ENCODE assay signal across 14 mouse cellular contexts in genomic region chr6:144472089-144472900, GRCm38 (mm10).
DNase-seq lines count a peak whose midpoint lies in the region; ATAC-seq and TF ChIP-seq lines count a peak whose summit lies in the region.
"Had no signal": no experiment of that assay in that cellular context is flagged by ENCODE, and none has a peak within 500 bp of the region (broad histone marks: within the 10 kb centered on the region; RNA-seq: fewer than 3 reads in every experiment).

No protein-coding gene starts in this region.

- DNase-seq in forebrain, embryonic 10.5 days (ENCODE audit: extremely low spot score, low spot score) = no peak
- peak; percentile 21 to 29 for DNase-seq in layer of hippocampus, adult 2 months (ENCODE audit: low spot score in 2 of 2)
- DNase-seq in layer of hippocampus, adult 9-10 months (ENCODE audit: low spot score) = no peak
- DNase-seq in brain, embryonic 14.5 days (ENCODE audit: low read depth) = peak; percentile 81
- no peak for DNase-seq in adipocyte (ENCODE audit: low spot score)
- DNase-seq: adrenal gland, postnatal 25 days; cerebellum, adult 11-12 months; heart, postnatal 36 days; kidney, postnatal 10 days; lung, postnatal 36 days had no signal

- no peak overlapping the region for H3K4me3 ChIP-seq in forebrain, embryonic 15.5 days
- no peak overlapping the region for H3K4me3 ChIP-seq in forebrain, embryonic 10.5 days
- no peak overlapping the region for H3K4me3 ChIP-seq in layer of hippocampus, adult 2 months
- peak overlapping the region; percentile 4 for H3K4me3 ChIP-seq in megakaryocyte, embryonic 14.5 days (replicated peaks)
- H3K4me3 ChIP-seq: liver, embryonic 12.5 days had no signal

- no peak for TF ChIP-seq POLR2A in brain, embryonic 14.5 days (IDR thresholded peaks at IDR 0.05; ENCODE audit: borderline replicate concordance, extremely low read depth, insufficient read depth, insufficient read length, poor library complexity, severe bottlenecking)

- peak overlapping the region; percentile 51 for H3K27ac ChIP-seq in forebrain, embryonic 15.5 days (replicated peaks)
- no peak overlapping the region for H3K27ac ChIP-seq in forebrain, embryonic 10.5 days
- H3K27ac ChIP-seq in layer of hippocampus, adult 2 months = no peak overlapping the region
- H3K27ac ChIP-seq: liver, embryonic 12.5 days had no signal

- no peaks in the 10 kb centered on the region for H3K36me3 ChIP-seq in forebrain, embryonic 15.5 days
- H3K36me3 ChIP-seq in forebrain, embryonic 10.5 days (replicated peaks) = no peaks in the 10 kb centered on the region
- H3K36me3 ChIP-seq in megakaryocyte, embryonic 14.5 days (replicated peaks; ENCODE audit: low read length) = no peaks in the 10 kb centered on the region
- H3K36me3 ChIP-seq: liver, embryonic 12.5 days had no signal

- no peak for TF ChIP-seq CTCF in layer of hippocampus, adult 2 months (conservative IDR thresholded peaks at IDR 0.05)
- no peak for TF ChIP-seq CTCF in brain, embryonic 14.5 days (IDR thresholded peaks at IDR 0.05; ENCODE audit: borderline replicate concordance, extremely low read depth, insufficient read depth, insufficient read length)

- H3K9me3 ChIP-seq in forebrain, embryonic 15.5 days = peaks cover 3% of the 10 kb centered on the region; the same call in 1 of the 2 replicates
- H3K9me3 ChIP-seq in forebrain, embryonic 10.5 days = peaks cover 6% of the 10 kb centered on the region
- peaks cover 16% of the 10 kb centered on the region for H3K9me3 ChIP-seq in megakaryocyte, embryonic 14.5 days
- H3K9me3 ChIP-seq: liver, embryonic 12.5 days had no signal

- 64% methylated on average over 14 of the region's 14 CpGs for WGBS in forebrain, embryonic 15.5 days
- WGBS in forebrain, embryonic 10.5 days = 88% methylated on average over 14 of the region's 14 CpGs

- no peaks in the 10 kb centered on the region for H3K27me3 ChIP-seq in forebrain, embryonic 15.5 days
- no peaks in the 10 kb centered on the region for H3K27me3 ChIP-seq in forebrain, embryonic 10.5 days (ENCODE audit: poor library complexity, severe bottlenecking)
- H3K27me3 ChIP-seq in megakaryocyte, embryonic 14.5 days (replicated peaks) = no peaks in the 10 kb centered on the region
- H3K27me3 ChIP-seq: liver, embryonic 12.5 days had no signal

- ATAC-seq in forebrain, embryonic 15.5 days (replicated peaks) = peak; percentile 35
- ATAC-seq in erythroblast, adult 5-6 weeks (replicated peaks; ENCODE audit: low FRiP score, poor library complexity, severe bottlenecking) = no peak
- ATAC-seq: liver, embryonic 12.5 days had no signal

- H3K9ac ChIP-seq in forebrain, embryonic 15.5 days (replicated peaks) = no peak overlapping the region
- H3K9ac ChIP-seq: liver, embryonic 12.5 days had no signal

- no peak overlapping the region for H3K4me2 ChIP-seq in forebrain, embryonic 15.5 days (replicated peaks)
- H3K4me2 ChIP-seq: liver, embryonic 12.5 days had no signal

- H3K4me1 ChIP-seq in forebrain, embryonic 15.5 days = peaks cover 16% of the 10 kb centered on the region
- H3K4me1 ChIP-seq in forebrain, embryonic 10.5 days = peaks cover 7% of the 10 kb centered on the region
- H3K4me1 ChIP-seq in megakaryocyte, embryonic 14.5 days = no peaks in the 10 kb centered on the region
- H3K4me1 ChIP-seq: liver, embryonic 12.5 days had no signal

Comparison
In these comparisons a context has a peak if more than half of its experiments do, and no peak if none do; other contexts are left out.
1. DNase-seq: peak in layer of hippocampus, adult 2 months (2 of 2) and brain, embryonic 14.5 days (single experiment); none in forebrain, embryonic 10.5 days (single experiment), layer of hippocampus, adult 9-10 months (single experiment) and adipocyte (single experiment).